Mouse (Mus musculus): ENCODE measurements around the gene Cep97.
A peak's percentile ranks its signal among the peaks of the same experiment; 100 is the strongest.
"Not testable (repeated sequence)": the region's sequence is repeated elsewhere in the genome, so short reads cannot be mapped to it uniquely, and the experiment has no call there.

Cep97 gene

DNA sequence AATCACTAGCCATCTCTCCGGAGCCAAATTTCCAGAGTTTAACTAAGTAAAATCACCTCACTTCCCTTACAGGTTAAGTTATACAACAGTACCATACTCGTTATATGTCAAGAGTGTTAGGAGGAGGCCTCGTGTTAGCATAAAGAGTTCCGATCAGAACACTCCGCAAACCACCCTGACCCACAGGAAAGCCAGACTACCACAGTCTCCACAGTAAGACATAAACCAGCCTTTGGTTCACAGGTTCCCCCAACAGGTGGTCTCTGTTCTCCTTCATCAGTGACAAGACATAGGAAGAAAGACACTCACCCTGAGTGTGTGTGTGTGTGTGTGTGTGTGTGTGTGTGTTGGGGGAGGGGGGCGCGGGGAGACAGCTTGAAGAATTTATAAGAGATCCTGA is 43.3 kb downstream of the Cep97 start:
- no peak for DNase-seq (ENCODE audit: low read depth in 1 of 2, low spot score in 2 of 2)

DNA sequence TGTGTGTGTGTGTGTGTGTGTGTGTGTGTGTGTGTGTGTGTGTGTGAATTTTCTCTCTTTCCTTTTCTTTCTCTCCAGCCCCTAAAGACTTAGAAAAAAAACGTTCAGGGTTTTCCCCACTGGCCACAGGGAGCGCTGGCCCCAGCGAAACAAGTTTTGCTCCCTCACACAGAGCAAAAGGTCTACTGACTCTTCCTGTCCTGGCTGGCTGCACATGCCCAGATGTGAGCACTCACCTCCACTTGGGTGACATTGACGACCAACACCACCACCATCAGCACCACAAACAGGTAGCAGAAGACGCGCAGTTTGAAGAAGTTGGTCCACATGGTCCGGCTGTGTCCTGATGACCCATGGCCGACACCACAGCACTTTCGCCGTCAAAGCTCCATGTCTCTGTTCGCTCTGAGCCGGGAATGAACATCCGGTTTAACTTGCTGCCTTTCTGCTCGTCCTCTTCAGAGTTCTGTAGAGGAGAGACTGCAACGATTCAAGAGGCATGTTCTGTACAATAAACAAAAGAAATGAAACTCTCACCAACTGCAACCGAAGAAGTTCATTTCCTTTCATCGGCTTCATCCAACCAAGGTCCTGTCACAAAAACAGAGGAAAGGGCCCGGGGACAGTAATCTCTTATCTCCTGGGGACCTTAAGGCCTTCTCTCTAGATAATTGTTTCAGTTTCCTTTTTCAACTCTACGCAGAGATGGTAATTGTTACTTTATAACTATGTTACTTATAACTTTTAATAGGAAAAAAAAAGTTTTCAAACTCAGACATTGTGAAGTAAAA is 44.1 kb downstream of the Cep97 start:
- DNase-seq (ENCODE audit: low read depth in 1 of 2, low spot score in 2 of 2): no peak

DNA sequence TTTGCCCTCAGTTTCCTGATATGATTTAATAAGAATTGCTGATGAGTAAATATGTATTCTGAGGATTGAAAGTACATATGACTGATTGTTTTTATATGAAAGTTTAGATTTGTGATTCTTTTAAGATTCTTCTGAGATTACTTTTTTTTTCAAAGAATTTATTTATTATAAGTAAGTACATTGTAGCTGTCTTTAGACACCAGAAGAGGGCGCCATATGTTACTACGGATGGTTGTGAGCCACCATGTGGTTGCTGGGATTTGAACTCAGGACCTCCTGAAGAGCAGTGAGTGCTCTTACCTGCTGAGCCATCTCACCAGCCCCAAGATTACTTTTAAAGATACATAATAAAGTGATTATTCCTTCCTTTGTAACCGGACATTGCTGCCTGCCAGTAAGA is 45.2 kb downstream of the Cep97 start:
- DNase-seq (ENCODE audit: low read depth in 1 of 2, low spot score in 2 of 2): no peak

DNA sequence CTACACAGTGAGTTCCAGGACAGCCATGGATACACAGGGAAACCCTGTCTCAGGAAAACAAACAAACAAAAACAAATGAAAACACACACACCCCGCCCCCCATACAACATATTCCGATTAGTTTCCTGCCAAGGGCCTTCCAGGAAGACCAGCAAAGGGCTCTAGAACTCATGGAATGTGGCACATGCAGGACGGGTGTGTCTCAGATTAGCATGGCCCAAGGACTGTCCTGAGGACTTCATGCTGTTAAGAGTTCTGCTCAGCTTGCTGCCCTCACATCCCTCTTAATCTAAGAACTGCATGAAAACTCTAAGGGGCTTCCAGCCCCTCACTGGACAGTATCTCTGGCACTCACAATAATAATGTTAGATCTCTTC is 46.1 kb downstream of the Cep97 start:
- DNase-seq (ENCODE audit: low read depth in 1 of 2, low spot score in 2 of 2): no peak

DNA sequence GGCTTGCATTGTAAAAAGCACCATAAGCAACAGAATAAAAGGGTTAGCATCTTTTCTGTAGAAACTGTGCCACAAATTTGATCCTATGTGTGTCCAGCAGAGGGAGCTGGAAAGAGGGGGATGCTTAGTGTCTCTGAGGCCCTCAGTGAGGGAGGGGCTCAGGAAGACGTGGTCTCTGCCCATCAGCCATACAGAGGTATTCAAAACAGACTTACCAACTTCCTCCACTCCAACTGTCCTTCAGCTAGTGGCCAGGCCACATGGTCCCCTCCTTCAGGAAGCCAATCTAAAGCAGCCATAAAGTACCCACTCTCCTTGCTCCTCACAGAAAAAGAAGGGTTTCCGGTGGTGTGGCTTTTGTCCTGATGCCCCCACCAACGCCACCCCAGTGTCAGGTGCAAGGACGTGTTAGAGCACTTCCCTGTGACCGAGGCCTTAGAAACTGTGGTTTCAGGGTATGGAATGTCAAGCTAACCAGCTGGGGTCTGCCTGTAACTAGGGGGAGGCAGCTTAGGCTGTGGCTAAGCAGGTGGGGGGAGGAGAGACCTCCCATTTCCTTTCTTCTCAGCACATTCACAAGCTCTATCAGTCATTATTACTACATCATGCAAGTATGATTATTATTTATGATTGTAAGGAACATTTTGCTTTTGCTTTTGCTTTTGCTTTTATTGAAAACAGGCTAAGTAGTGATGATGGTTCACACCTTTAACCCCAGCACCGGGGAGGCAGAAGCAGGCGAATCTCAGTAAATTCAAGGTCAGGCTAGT is 46.7 kb downstream of the Cep97 start:
- DNase-seq (ENCODE audit: low read depth in 1 of 2, low spot score in 2 of 2): no peak

DNA sequence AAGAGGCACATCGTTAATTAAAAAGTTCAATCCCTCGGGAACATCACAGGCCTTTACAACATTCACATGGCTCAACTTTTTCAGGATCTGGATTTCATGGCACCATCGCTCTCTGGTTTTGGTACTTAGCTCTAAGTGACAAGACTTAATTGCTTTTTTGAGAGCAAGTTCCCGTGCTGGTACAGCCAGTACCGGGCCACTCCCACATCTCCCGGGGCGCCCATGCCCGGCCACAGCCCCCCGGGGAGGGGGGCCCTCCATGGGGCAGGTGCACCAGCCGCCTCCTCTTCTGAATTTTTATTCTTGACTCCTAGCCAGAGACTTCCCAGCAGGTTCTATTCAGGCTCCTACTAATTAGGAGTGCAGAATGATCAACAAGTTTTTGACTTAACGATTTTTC is 50.4 kb downstream of the Cep97 start:
- no peak for DNase-seq (ENCODE audit: low read depth in 1 of 2, low spot score in 2 of 2)

DNA sequence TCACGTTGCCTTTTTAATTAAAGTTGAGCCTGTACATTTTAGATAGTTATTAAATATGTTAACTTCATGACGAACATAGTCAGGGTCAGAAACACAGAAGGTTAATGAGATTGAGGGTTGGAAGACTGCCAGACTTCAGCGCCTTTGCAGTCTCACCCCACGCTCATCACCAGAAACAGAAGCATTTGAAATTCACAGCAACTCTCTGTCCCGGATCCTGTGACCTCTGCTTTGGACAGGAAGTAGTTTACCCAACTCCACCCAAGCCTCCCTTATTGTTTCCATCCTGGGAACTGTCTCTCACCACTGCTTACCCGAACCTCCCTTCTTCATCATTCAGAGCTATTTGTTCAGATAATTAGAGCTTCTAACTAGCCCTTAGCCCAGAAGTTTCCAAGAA is 58.6 kb downstream of the Cep97 start:
- DNase-seq (ENCODE audit: low read depth in 1 of 2, low spot score in 2 of 2): no peak

DNA sequence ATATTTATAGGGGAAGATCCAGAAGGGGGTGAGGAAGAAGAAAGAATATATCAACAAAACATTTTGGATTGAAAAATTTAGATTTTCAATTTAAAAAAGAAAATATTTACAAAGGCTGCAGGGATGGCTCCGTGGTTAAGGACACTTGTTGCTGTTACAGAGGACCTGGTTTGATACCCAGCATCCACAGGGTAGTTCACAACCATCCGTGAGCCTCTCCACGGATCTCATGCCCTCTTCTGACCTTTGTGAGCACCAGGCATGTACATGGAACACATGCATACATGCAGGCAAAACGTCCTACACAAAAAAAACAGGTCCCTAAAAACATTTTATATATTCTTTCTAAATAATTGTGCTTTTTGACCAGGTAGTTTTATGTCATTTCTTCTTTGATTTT is 70.8 kb downstream of the Cep97 start:
- DNase-seq (ENCODE audit: low read depth in 1 of 2, low spot score in 2 of 2): no peak

DNA sequence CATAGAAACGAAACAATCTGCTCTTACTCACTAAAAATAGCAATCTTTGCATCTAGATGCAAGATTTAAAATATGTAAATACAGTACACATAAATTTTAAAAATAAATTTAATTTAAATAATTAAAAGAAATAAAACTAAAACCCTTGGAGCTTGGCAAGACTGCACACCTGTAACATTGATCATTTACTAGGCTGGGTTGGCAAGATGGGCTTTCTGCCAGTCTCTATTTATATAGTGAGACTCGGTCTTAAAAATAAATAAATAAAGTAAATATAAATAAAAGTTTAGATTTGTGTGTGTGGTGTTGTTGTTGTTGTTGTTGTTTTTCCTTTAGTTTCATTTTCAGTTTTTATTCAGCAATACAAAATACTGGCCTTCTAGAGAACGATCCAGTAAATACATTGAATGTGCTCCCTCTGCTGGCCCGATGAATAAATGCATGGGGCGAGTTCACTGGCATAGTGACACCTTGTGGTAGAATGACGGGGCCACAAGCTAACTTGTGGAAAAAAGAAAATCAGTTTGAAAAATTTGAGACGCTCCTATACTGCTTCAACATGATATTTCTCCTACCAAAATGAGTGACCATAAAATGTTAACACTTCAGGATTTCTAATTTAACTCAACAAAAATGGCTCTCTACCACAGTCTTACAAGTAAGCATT is 71.4 kb downstream of the Cep97 start:
- DNase-seq (ENCODE audit: low read depth in 1 of 2, low spot score in 2 of 2): peak; percentile 19 to 47

DNA sequence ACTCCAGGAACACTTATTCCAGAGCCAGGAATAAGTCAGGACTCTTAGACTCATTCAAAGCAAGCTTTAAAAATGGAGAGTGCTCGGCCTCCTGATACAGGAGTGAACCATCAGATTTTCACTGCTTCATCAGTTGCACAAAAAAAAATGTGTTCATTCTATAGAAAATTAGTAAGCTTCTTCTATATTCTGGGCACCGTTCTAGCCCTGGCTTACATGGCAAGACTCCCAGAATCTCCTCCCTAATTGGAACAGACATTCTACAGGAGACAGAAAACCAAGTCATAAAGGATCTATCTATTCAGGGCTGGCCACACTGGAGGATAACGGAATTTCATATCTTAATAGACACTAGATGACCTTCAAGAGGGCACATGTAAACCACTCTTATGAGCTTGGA is 73.6 kb downstream of the Cep97 start:
- no peak for DNase-seq (ENCODE audit: low read depth in 1 of 2, low spot score in 2 of 2)

DNA sequence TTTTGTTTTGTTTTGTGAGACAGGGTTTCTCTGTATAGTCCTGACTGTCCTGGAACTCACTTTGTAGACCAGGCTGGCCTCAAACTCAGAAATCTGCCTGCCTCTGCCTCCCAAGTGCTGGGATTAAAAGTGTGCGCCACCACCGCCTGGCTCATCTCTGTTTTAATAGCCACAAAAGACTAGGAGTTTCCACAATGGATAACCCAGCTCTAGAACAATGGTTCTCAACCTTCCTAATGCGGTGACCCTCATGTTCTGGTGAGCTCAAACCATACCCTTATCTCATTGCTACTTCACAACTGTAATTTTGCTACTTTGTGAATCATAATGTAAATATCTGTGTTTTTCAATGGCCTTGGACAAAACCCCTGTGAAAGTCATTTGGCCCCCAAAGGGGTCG is 75.2 kb downstream of the Cep97 start:
- DNase-seq (ENCODE audit: low read depth in 1 of 2, low spot score in 2 of 2): not testable (repeated sequence)

DNA sequence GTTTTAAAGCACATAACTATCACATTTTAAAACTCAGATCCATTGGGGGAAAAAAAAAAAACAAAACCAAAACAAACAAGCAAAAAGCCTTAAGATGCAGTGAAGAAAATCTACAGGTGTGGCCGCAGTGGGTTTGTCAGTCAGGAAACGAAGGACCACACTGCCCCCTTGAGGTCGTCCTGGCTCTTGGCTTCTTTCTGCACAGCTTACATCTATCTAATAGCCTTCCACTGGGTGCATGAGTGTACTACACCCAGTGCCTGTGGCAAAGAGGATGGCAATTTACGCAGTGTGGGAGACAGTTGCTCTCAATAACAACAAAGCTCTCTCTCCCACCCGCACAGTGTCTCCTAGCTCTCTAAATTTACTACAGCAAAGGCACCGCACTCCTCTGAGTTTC is 76.2 kb downstream of the Cep97 start:
- DNase-seq (ENCODE audit: low read depth in 1 of 2, low spot score in 2 of 2): peak; percentile 18 to 45

DNA sequence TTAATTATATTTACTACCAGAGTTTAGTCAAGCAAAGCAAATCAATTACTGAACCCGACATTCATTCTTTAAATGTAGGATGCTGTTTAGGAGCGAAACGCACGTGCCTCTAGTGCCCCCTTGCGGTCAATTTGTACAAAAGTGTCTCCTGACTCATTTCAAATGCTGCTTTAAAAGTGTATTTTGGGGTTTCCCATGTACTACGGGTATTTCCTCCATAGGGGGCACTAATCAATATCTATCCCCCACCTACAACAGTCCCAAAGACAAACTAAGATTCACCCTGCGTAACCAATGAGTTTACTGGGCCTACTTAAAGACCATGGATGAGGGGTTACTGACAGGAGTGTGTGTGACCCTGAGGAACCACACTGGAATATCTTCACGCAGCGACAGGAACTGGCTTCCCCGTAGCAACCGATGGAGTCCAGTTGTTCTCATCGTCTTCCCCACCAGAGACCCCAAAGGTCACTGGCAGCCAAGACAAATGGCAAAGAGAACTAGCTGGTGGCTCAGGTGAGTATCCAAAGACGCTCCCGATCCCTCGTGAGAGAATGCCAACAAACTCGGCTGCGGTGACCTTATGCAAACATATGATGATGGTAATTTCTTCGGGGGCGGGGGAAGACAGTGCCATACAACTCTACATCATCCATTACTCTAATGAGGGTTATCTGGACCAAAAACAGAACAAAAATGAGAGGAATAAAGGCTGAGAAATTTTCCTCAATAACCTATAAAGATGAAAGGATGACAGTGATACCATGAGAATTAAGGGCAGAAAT is 81.5 kb downstream of the Cep97 start:
- peak in 1 of 2 experiments; percentile 59 for DNase-seq (ENCODE audit: low read depth in 1 of 2, low spot score in 2 of 2)

DNA sequence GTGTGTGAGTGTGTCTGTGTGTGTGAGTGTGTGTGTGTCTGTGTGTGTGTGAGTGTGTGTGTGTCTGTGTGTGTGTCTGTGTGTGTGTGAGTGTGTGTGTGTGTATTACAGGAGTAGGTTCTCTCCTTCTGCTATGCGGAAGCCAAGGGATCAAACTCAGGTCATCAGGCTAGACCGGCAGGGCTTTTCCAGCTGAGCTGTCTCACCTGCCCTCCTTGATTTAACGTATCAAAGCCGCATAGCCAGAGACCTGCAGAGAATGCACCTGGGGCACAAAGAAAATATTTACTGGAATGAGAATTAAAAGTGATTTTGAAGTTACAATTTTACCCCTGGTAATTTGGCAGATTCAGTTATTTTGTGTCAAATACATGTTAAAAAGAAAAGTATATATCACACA is 82.1 kb downstream of the Cep97 start:
- no peak for DNase-seq (ENCODE audit: low read depth in 1 of 2, low spot score in 2 of 2)

DNA sequence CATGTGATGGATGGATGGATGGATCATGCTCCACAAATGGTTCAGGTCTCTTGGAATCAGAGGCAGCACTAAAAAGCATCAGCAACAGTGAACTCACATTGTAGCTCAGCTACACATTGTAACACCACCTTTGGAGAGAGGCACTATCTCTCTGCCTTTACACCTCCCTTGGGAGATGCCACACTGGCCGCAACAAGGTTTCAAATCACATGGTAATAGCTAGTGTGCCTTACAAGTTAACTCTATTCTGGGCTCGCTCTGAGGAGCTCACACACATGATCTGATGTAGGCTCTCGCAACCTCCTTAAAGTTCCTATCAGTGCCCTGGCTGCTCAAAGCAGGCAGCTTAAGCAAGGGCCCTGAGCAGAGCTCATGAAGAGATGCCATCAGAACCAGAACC is 84.2 kb downstream of the Cep97 start:
- DNase-seq (ENCODE audit: low read depth in 1 of 2, low spot score in 2 of 2): no peak

All from monocyte, adult 2 months (primary cell).